Mouse (Mus musculus): ENCODE data around the gene Dusp23. TPM values are rescaled to one million over a fixed set of nuclear protein-coding genes. Genes with fewer than 3 reads are reported as not detected.
A peak's percentile ranks its signal among the peaks of the same experiment; 100 is the strongest.

Dusp23 gene
- polyA plus RNA-seq, 1 experiment from 2014 or later: 13.7 TPM

GRCm38 (mm10) chr1:172631721-172632120, 1.0 kb downstream of the Dusp23 start:
- no peak for ATAC-seq (ENCODE audit: insufficient read depth, low FRiP score)
- no peaks in the 10 kb centered on the region for H3K4me1 ChIP-seq (ENCODE audit: control insufficient read depth, insufficient read depth, low read length)
- 83% methylated on average over 5 of the region's 5 CpGs for WGBS
- H3K9ac ChIP-seq (ENCODE audit: low read length): no peak overlapping the region
- no peaks in the 10 kb centered on the region for H3K27me3 ChIP-seq (ENCODE audit: control insufficient read depth, insufficient read depth, low read length)
- no peaks in the 10 kb centered on the region for H3K36me3 ChIP-seq (ENCODE audit: control insufficient read depth, insufficient read depth, low read length)
- no peak overlapping the region for H3K27ac ChIP-seq (ENCODE audit: low read length)
- H3K4me3 ChIP-seq (replicated peaks; ENCODE audit: low read length): no peak overlapping the region
- H3K4me2 ChIP-seq (ENCODE audit: low read depth, low read length): no peak overlapping the region
- no peaks in the 10 kb centered on the region for H3K9me3 ChIP-seq (replicated peaks; ENCODE audit: control insufficient read depth, low read length)

- no peak overlapping the region for H3K9ac ChIP-seq (ENCODE audit: low read length)
- WGBS: 64% methylated on average over 7 of the region's 7 CpGs
- H3K9me3 ChIP-seq (replicated peaks; ENCODE audit: control insufficient read depth, low read length): 0 out of 2 replicates have a peak, but pooled peaks cover 3% of the 10 kb centered on the region
- no peaks in the 10 kb centered on the region for H3K36me3 ChIP-seq (ENCODE audit: control insufficient read depth, insufficient read depth, low read length)
- ATAC-seq (ENCODE audit: insufficient read depth, low FRiP score): no peak
- no peaks in the 10 kb centered on the region for H3K27me3 ChIP-seq (ENCODE audit: control insufficient read depth, insufficient read depth, low read length)
- no peak overlapping the region for H3K4me3 ChIP-seq (replicated peaks; ENCODE audit: low read length)
- H3K4me1 ChIP-seq (ENCODE audit: control insufficient read depth, insufficient read depth, low read length): no peaks in the 10 kb centered on the region
- H3K27ac ChIP-seq (ENCODE audit: low read length): no peak overlapping the region
- no peak overlapping the region for H3K4me2 ChIP-seq (ENCODE audit: low read depth, low read length)
Measured at GRCm38 (mm10) chr1:172629831-172630230, 2.9 kb downstream of the Dusp23 start.

GRCm38 (mm10) chr1:172626306-172626705, 6.5 kb downstream of the Dusp23 start:
- no peak overlapping the region for H3K9ac ChIP-seq (ENCODE audit: low read length)
- 0 out of 2 replicates have a peak, but pooled peaks cover 3% of the 10 kb centered on the region for H3K9me3 ChIP-seq (replicated peaks; ENCODE audit: control insufficient read depth, low read length)
- H3K4me2 ChIP-seq (ENCODE audit: low read depth, low read length): no peak overlapping the region
- no peaks in the 10 kb centered on the region for H3K27me3 ChIP-seq (ENCODE audit: control insufficient read depth, insufficient read depth, low read length)
- ATAC-seq (ENCODE audit: insufficient read depth, low FRiP score): no peak
- no peaks in the 10 kb centered on the region for H3K4me1 ChIP-seq (ENCODE audit: control insufficient read depth, insufficient read depth, low read length)
- H3K36me3 ChIP-seq (ENCODE audit: control insufficient read depth, insufficient read depth, low read length): no peaks in the 10 kb centered on the region
- 97% methylated on average over 3 of the region's 3 CpGs for WGBS
- no peak overlapping the region for H3K4me3 ChIP-seq (replicated peaks; ENCODE audit: low read length)
- H3K27ac ChIP-seq (ENCODE audit: low read length): no peak overlapping the region

GRCm38 (mm10) chr1:172624081-172624480, 8.7 kb downstream of the Dusp23 start:
- 39% methylated on average over 3 of the region's 3 CpGs for WGBS
- H3K9me3 ChIP-seq (replicated peaks; ENCODE audit: control insufficient read depth, low read length): 0 out of 2 replicates have a peak, but pooled peaks cover 3% of the 10 kb centered on the region

GRCm38 (mm10) chr1:172623599-172623998, 9.2 kb downstream of the Dusp23 start:
- 54% methylated on average over 5 of the region's 5 CpGs for WGBS
- no peaks in the 10 kb centered on the region for H3K4me1 ChIP-seq (ENCODE audit: control insufficient read depth, insufficient read depth, low read length)
- no peaks in the 10 kb centered on the region for H3K27me3 ChIP-seq (ENCODE audit: control insufficient read depth, insufficient read depth, low read length)
- no peak for ATAC-seq (ENCODE audit: insufficient read depth, low FRiP score)
- H3K36me3 ChIP-seq (ENCODE audit: control insufficient read depth, insufficient read depth, low read length): no peaks in the 10 kb centered on the region
- no peak overlapping the region for H3K4me2 ChIP-seq (ENCODE audit: low read depth, low read length)
- H3K4me3 ChIP-seq (replicated peaks; ENCODE audit: low read length): no peak overlapping the region
- no peak overlapping the region for H3K9ac ChIP-seq (ENCODE audit: low read length)
- no peak overlapping the region for H3K27ac ChIP-seq (ENCODE audit: low read length)
- 0 out of 2 replicates have a peak, but pooled peaks cover 3% of the 10 kb centered on the region for H3K9me3 ChIP-seq (replicated peaks; ENCODE audit: control insufficient read depth, low read length)

More at GRCm38 (mm10) chr1:172624081-172624480, 8.7 kb downstream of the Dusp23 start:
- no peak for ATAC-seq (ENCODE audit: insufficient read depth, low FRiP score)
- no peak overlapping the region for H3K4me2 ChIP-seq (ENCODE audit: low read depth, low read length)
- no peaks in the 10 kb centered on the region for H3K4me1 ChIP-seq (ENCODE audit: control insufficient read depth, insufficient read depth, low read length)
- H3K27me3 ChIP-seq (ENCODE audit: control insufficient read depth, insufficient read depth, low read length): no peaks in the 10 kb centered on the region
- no peak overlapping the region for H3K4me3 ChIP-seq (replicated peaks; ENCODE audit: low read length)
- H3K27ac ChIP-seq (ENCODE audit: low read length): no peak overlapping the region
- no peaks in the 10 kb centered on the region for H3K36me3 ChIP-seq (ENCODE audit: control insufficient read depth, insufficient read depth, low read length)
- no peak overlapping the region for H3K9ac ChIP-seq (ENCODE audit: low read length)

- ATAC-seq (ENCODE audit: insufficient read depth, low FRiP score): no peak
- Histone ChIP-seq H3K4me3 (replicated peaks; ENCODE audit: low read length) (no peak overlapping the region), H3K27me3 (ENCODE audit: control insufficient read depth, insufficient read depth, low read length) (no peaks in the 10 kb centered on the region), H3K36me3 (ENCODE audit: control insufficient read depth, insufficient read depth, low read length) (no peaks in the 10 kb centered on the region), H3K9ac (ENCODE audit: low read length) (no peak overlapping the region), H3K4me1 (ENCODE audit: control insufficient read depth, insufficient read depth, low read length) (peaks cover 11% of the 10 kb centered on the region; the same call in 1 of the 2 replicates), H3K9me3 (replicated peaks; ENCODE audit: control insufficient read depth, low read length) (no peaks in the 10 kb centered on the region), H3K27ac (ENCODE audit: low read length) (no peak overlapping the region), H3K4me2 (ENCODE audit: low read depth, low read length) (no peak overlapping the region)
- WGBS: 16% methylated on average over 7 of the region's 7 CpGs
Measured at GRCm38 (mm10) chr1:172619235-172619634, 13.5 kb downstream of the Dusp23 start.

GRCm38 (mm10) chr1:172618141-172618540, 14.6 kb downstream of the Dusp23 start:
- no peak for ATAC-seq (ENCODE audit: insufficient read depth, low FRiP score)
- H3K36me3 ChIP-seq (ENCODE audit: control insufficient read depth, insufficient read depth, low read length): no peaks in the 10 kb centered on the region

GRCm38 (mm10) chr1:172617365-172618076, 15.2 kb downstream of the Dusp23 start:
- Histone ChIP-seq H3K9ac (ENCODE audit: low read length) (no peak overlapping the region), H3K27ac (ENCODE audit: low read length) (no peak overlapping the region), H3K27me3 (ENCODE audit: control insufficient read depth, insufficient read depth, low read length) (no peaks in the 10 kb centered on the region), H3K4me2 (ENCODE audit: low read depth, low read length) (peak overlapping the region; percentile 66), H3K36me3 (ENCODE audit: control insufficient read depth, insufficient read depth, low read length) (no peaks in the 10 kb centered on the region), H3K4me3 (replicated peaks; ENCODE audit: low read length) (peak overlapping the region; percentile 34), H3K9me3 (replicated peaks; ENCODE audit: control insufficient read depth, low read length) (no peaks in the 10 kb centered on the region), H3K4me1 (ENCODE audit: control insufficient read depth, insufficient read depth, low read length) (peaks cover 11% of the 10 kb centered on the region; the same call in 1 of the 2 replicates)
- 30% methylated on average over 14 of the region's 14 CpGs for WGBS
- no peak for ATAC-seq (ENCODE audit: insufficient read depth, low FRiP score)

More at GRCm38 (mm10) chr1:172618141-172618540, 14.6 kb downstream of the Dusp23 start:
- Histone ChIP-seq H3K27ac (ENCODE audit: low read length) (no peak overlapping the region), H3K4me2 (ENCODE audit: low read depth, low read length) (no peak overlapping the region), H3K4me1 (ENCODE audit: control insufficient read depth, insufficient read depth, low read length) (peaks cover 11% of the 10 kb centered on the region; the same call in 1 of the 2 replicates), H3K27me3 (ENCODE audit: control insufficient read depth, insufficient read depth, low read length) (no peaks in the 10 kb centered on the region), H3K4me3 (replicated peaks; ENCODE audit: low read length) (no peak overlapping the region), H3K9ac (ENCODE audit: low read length) (no peak overlapping the region), H3K9me3 (replicated peaks; ENCODE audit: control insufficient read depth, low read length) (no peaks in the 10 kb centered on the region)
- WGBS: 68% methylated on average over 4 of the region's 4 CpGs

GRCm38 (mm10) chr1:172616537-172617300, 16.0 kb downstream of the Dusp23 start:
- WGBS: 14% methylated on average over 22 of the region's 22 CpGs
- Histone ChIP-seq H3K9me3 (replicated peaks; ENCODE audit: control insufficient read depth, low read length) (no peaks in the 10 kb centered on the region), H3K4me2 (ENCODE audit: low read depth, low read length) (peak overlapping the region; percentile 66), H3K4me1 (ENCODE audit: control insufficient read depth, insufficient read depth, low read length) (peaks cover 11% of the 10 kb centered on the region; the same call in 1 of the 2 replicates), H3K27ac (ENCODE audit: low read length) (no peak overlapping the region), H3K4me3 (replicated peaks; ENCODE audit: low read length) (peak overlapping the region; percentile 34), H3K9ac (ENCODE audit: low read length) (peak overlapping the region; percentile 56), H3K27me3 (ENCODE audit: control insufficient read depth, insufficient read depth, low read length) (no peaks in the 10 kb centered on the region), H3K36me3 (ENCODE audit: control insufficient read depth, insufficient read depth, low read length) (no peaks in the 10 kb centered on the region)
- ATAC-seq (ENCODE audit: insufficient read depth, low FRiP score): peak; percentile 37; the same call in 1 of the 2 replicates

Data from stomach, embryonic 16.5 days (tissue).